ENCODE assay signal across 8 mouse cellular contexts in the genomic region with DNA sequence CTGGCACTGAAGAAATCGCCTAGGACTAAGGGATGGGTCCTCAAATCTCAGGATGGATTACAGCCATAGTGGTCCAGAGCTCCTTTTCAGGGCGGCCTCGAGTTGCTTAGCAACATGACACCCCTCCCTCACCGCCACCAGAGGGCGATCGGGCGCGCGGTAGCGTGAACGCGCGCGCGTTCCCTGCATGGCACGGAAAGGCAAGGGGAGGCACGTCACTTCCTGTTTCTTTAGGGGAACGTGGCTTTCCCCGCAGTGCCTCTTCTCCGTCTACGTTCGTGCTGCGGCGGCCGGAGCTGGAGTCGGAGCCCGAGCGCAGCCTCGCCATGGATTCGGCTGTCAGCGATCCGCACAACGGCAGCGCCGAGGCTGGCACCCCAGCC. TPM values are rescaled to one million over a fixed set of nuclear protein-coding genes. Genes with fewer than 3 reads are reported as not detected.
DNase-seq lines count a peak whose midpoint lies in the region; ATAC-seq and TF ChIP-seq lines count a peak whose summit lies in the region.

A gene (plus strand): TSS at position 206 of the 383 bp plus-strand sequence.

- H3K9me3 ChIP-seq in forebrain, embryonic 10.5 days: no peaks in the 10 kb centered on the region
- H3K9me3 ChIP-seq in heart, embryonic 15.5 days (replicated peaks): no peaks in the 10 kb centered on the region
- no peaks in the 10 kb centered on the region for H3K9me3 ChIP-seq in liver, embryonic 14.5 days (ENCODE audit: control insufficient read depth, low read length)
- no peaks in the 10 kb centered on the region for H3K9me3 ChIP-seq in neural tube, embryonic 11.5 days (ENCODE audit: control insufficient read depth, low read length)
- H3K9me3 ChIP-seq in stomach, postnatal 0 days (ENCODE audit: control insufficient read depth, low read length): no peaks in the 10 kb centered on the region

- no peak for TF ChIP-seq EP300 in liver, embryonic 14.5 days (IDR thresholded peaks at IDR 0.05; ENCODE audit: low read depth)
- TF ChIP-seq EP300 in stomach, postnatal 0 days (optimal IDR thresholded peaks at IDR 0.05): no peak

- peak; percentile 85 for ATAC-seq in heart, embryonic 15.5 days (replicated peaks; ENCODE audit: insufficient number of reproducible peaks, insufficient read depth, low FRiP score, low read depth)
- peak; percentile 84 for ATAC-seq in liver, embryonic 14.5 days (ENCODE audit: insufficient read depth)
- peak; percentile 80 for ATAC-seq in neural tube, embryonic 11.5 days (ENCODE audit: insufficient read depth, low FRiP score, low TSS enrichment)
- ATAC-seq in stomach, postnatal 0 days (ENCODE audit: low FRiP score, low TSS enrichment): peak; percentile 85

- TF ChIP-seq CTCF in liver, embryonic 14.5 days (IDR thresholded peaks at IDR 0.05; ENCODE audit: low read depth): peak; percentile 99
- TF ChIP-seq CTCF in stomach, postnatal 0 days (IDR thresholded peaks at IDR 0.05; ENCODE audit: low read depth): peak; percentile 100

- peak within 1 kb of the TSS; percentile 89 for H3K4me3 ChIP-seq in brown adipose tissue, adult 24 weeks (ENCODE audit: insufficient read depth, low read depth, low read length)
- peak within 1 kb of the TSS; percentile 100 for H3K4me3 ChIP-seq in forebrain, embryonic 10.5 days
- H3K4me3 ChIP-seq in heart, embryonic 15.5 days: peak within 1 kb of the TSS; percentile 71
- peak within 1 kb of the TSS; percentile 84 to 91 for H3K4me3 ChIP-seq in liver, embryonic 14.5 days (ENCODE audit: insufficient read depth in 1 of 2, low read depth in 2 of 2, low read length in 2 of 2)
- H3K4me3 ChIP-seq in neural tube, embryonic 11.5 days (ENCODE audit: low read depth, low read length): peak within 1 kb of the TSS; percentile 98
- peak within 1 kb of the TSS; percentile 93 for H3K4me3 ChIP-seq in stomach, postnatal 0 days (ENCODE audit: low read depth, low read length)

- no peaks in the 10 kb centered on the region for H3K27me3 ChIP-seq in forebrain, embryonic 10.5 days (ENCODE audit: poor library complexity, severe bottlenecking)
- H3K27me3 ChIP-seq in heart, embryonic 15.5 days: no peaks in the 10 kb centered on the region
- no peaks in the 10 kb centered on the region for H3K27me3 ChIP-seq in liver, embryonic 14.5 days (ENCODE audit: control insufficient read depth, insufficient read depth, low read length)
- H3K27me3 ChIP-seq in neural tube, embryonic 11.5 days (ENCODE audit: control insufficient read depth, insufficient read depth, low read length): no peaks in the 10 kb centered on the region
- H3K27me3 ChIP-seq in stomach, postnatal 0 days (ENCODE audit: control insufficient read depth, insufficient read depth, low read length): no peaks in the 10 kb centered on the region

- DNase-seq in CD4-positive, CD25-positive, alpha-beta regulatory T cell, adult 2 months (ENCODE audit: low read depth, low spot score): peak; percentile 98
- DNase-seq in forebrain, embryonic 10.5 days (ENCODE audit: extremely low spot score, low spot score): peak; percentile 91
- DNase-seq in kidney, postnatal 25 days: peak; percentile 91 to 95
- DNase-seq in liver, embryonic 14.5 days (ENCODE audit: low read depth in 3 of 3, low spot score in 3 of 3): peak; percentile 82 to 85 (median 82)
- DNase-seq in neural tube, embryonic 11.5 days (ENCODE audit: low spot score): peak; percentile 97
- peak; percentile 93 for DNase-seq in stomach, postnatal 0 days (ENCODE audit: low spot score)

- peak within 1 kb of the TSS; percentile 85 for H3K4me2 ChIP-seq in heart, embryonic 15.5 days
- H3K4me2 ChIP-seq in liver, embryonic 14.5 days (ENCODE audit: low read depth): peak within 1 kb of the TSS; percentile 97
- H3K4me2 ChIP-seq in neural tube, embryonic 11.5 days (ENCODE audit: low read depth): peak within 1 kb of the TSS; percentile 78
- H3K4me2 ChIP-seq in stomach, postnatal 0 days (replicated peaks; ENCODE audit: low read depth): peak within 1 kb of the TSS; percentile 88

- peaks cover 22% of the 10 kb centered on the region for H3K4me1 ChIP-seq in brown adipose tissue, adult 24 weeks (ENCODE audit: control insufficient read depth, insufficient read depth, insufficient read length, low read length)
- H3K4me1 ChIP-seq in forebrain, embryonic 10.5 days: peaks cover 31% of the 10 kb centered on the region
- peaks cover 40% of the 10 kb centered on the region for H3K4me1 ChIP-seq in heart, embryonic 15.5 days (replicated peaks)
- peaks cover 14 to 22% of the 10 kb centered on the region in 2 experiments for H3K4me1 ChIP-seq in liver, embryonic 14.5 days (replicated peaks; ENCODE audit: control insufficient read depth in 2 of 2, insufficient read depth in 2 of 2, low read length in 1 of 2)
- peaks cover 12% of the 10 kb centered on the region; the same call in 1 of the 2 replicates for H3K4me1 ChIP-seq in neural tube, embryonic 11.5 days (ENCODE audit: control insufficient read depth, insufficient read depth, low read length)
- peaks cover 10% of the 10 kb centered on the region for H3K4me1 ChIP-seq in stomach, postnatal 0 days (replicated peaks; ENCODE audit: control insufficient read depth, insufficient read depth)

- H3K9ac ChIP-seq in heart, embryonic 15.5 days: peak within 1 kb of the TSS; percentile 83
- H3K9ac ChIP-seq in liver, embryonic 14.5 days (replicated peaks): peak within 1 kb of the TSS; percentile 74
- peak within 1 kb of the TSS; percentile 98 for H3K9ac ChIP-seq in neural tube, embryonic 11.5 days (ENCODE audit: low read length)
- H3K9ac ChIP-seq in stomach, postnatal 0 days (ENCODE audit: low read length): peak within 1 kb of the TSS; percentile 97

- H3K36me3 ChIP-seq in forebrain, embryonic 10.5 days (replicated peaks): peaks cover 31% of the 10 kb centered on the region
- 0 out of 2 replicates have a peak, but pooled peaks cover 4% of the 10 kb centered on the region for H3K36me3 ChIP-seq in heart, embryonic 15.5 days
- H3K36me3 ChIP-seq in liver, embryonic 14.5 days (replicated peaks; ENCODE audit: control insufficient read depth, insufficient read depth, low read depth): no peaks in the 10 kb centered on the region
- H3K36me3 ChIP-seq in neural tube, embryonic 11.5 days (ENCODE audit: control insufficient read depth, insufficient read depth, low read length): no peaks in the 10 kb centered on the region
- peaks cover 2% of the 10 kb centered on the region; the same call in 1 of the 2 replicates for H3K36me3 ChIP-seq in stomach, postnatal 0 days (ENCODE audit: control insufficient read depth, insufficient read depth, low read length)

- WGBS in forebrain, embryonic 10.5 days: under 1% methylated on average over 35 of the region's 35 CpGs
- under 1% methylated on average over 35 of the region's 35 CpGs for whole genome bisulfite sequencing in heart, embryonic 15.5 days
- under 1% methylated on average over 35 of the region's 35 CpGs for WGBS in liver, embryonic 14.5 days (ENCODE audit: insufficient replicate concordance)
- WGBS in neural tube, embryonic 11.5 days: 0% methylated on average over 24 of the region's 35 CpGs
- under 1% methylated on average over 29 of the region's 35 CpGs for WGBS in stomach, postnatal 0 days

- H3K27ac ChIP-seq in brown adipose tissue, adult 24 weeks (replicated peaks; ENCODE audit: low read depth, low read length): peak within 1 kb of the TSS; percentile 88
- peak within 1 kb of the TSS; percentile 98 for H3K27ac ChIP-seq in forebrain, embryonic 10.5 days
- peak within 1 kb of the TSS; percentile 92 for H3K27ac ChIP-seq in heart, embryonic 15.5 days
- peak within 1 kb of the TSS; percentile 12; the same call in 1 of the 2 replicates for H3K27ac ChIP-seq in liver, embryonic 14.5 days
- peak within 1 kb of the TSS; percentile 94 for H3K27ac ChIP-seq in neural tube, embryonic 11.5 days (ENCODE audit: low read depth, low read length)
- peak within 1 kb of the TSS; percentile 98 for H3K27ac ChIP-seq in stomach, postnatal 0 days (replicated peaks)

RNA-seq across cellular contexts. Expression of the gene that starts here (rescaled TPM):
- 54.9 and 59.2 TPM in 2 replicates for polyA plus RNA-seq in brown adipose tissue, adult 24 weeks (2012; ENCODE audit: insufficient read depth, insufficient read length, missing spikeins)
- 90.7 and 93.2 TPM in 2 replicates for polyA plus RNA-seq in forebrain, embryonic 10.5 days (2016; fragmentation: Nextera tagmentation; extraction: Ambion mirVana)
- polyA plus RNA-seq in heart, embryonic 15.5 days (2015; fragmentation: Nextera tagmentation; extraction: Ambion mirVana): 70.6 and 86.1 TPM in 2 replicates
- 24.1 and 27.4 TPM in 2 replicates for polyA plus RNA-seq in liver, embryonic 14.5 days (2012; rRNA removed)
- polyA plus RNA-seq in liver, embryonic 14.5 days (2014; fragmentation: Nextera tagmentation; extraction: Ambion mirVana): 38.1 and 39.4 TPM in 2 replicates
- polyA plus RNA-seq in neural tube, embryonic 11.5 days (2014; fragmentation: Nextera tagmentation; extraction: Ambion mirVana): 123 TPM in 2 replicates
- polyA plus RNA-seq in stomach, postnatal 0 days (2015; fragmentation: Nextera tagmentation; extraction: Ambion mirVana): 110 and 121 TPM in 2 replicates

Comparison
In these comparisons a context has a peak if more than half of its experiments do, and no peak if none do; other contexts are left out.
1. Peak in every context shown above with its lines: DNase-seq, ATAC-seq, H3K4me3 ChIP-seq and H3K27ac ChIP-seq.
2. H3K27ac ChIP-seq: peak in every context shown above with its lines; median percentile 98 in forebrain, embryonic 10.5 days; 98 in stomach, postnatal 0 days; 94 in neural tube, embryonic 11.5 days; 92 in heart, embryonic 15.5 days; 88 in brown adipose tissue, adult 24 weeks; 12 in liver, embryonic 14.5 days.